Mouse (Mus musculus) MEL (cell line): ENCODE data around the gene Gstk1. TPM values are rescaled to one million over a fixed set of nuclear protein-coding genes. Genes with fewer than 3 reads are reported as not detected.

Experiments
- DNase-seq: peaks from one replicate; pipeline ENCODE4 v3.0.0; 2011; ENCODE audit warnings: low read depth, low spot score
- H3K27ac ChIP-seq: 2 replicates; pipeline ENCODE4 v1.5.1; 2012; ENCODE audit warnings: low read depth, mild to moderate bottlenecking, control low read depth, low read length, moderate library complexity; ENCODE audit not compliant: control insufficient read depth
- H3K27me3 ChIP-seq, 2 experiments: fragments of 150-350 bp in 1 of 2; sonication (generic) in 1 of 2; 2 replicates each; pipeline ENCODE4 v1.6.1; 2012; ENCODE audit warnings: low read length in 2 of 2, mild to moderate bottlenecking in 2 of 2, improper control_type of control experiment in 1 of 2, moderate library complexity in 1 of 2; ENCODE audit not compliant: insufficient read depth in 2 of 2, control insufficient read depth in 1 of 2
- H3K36me3 ChIP-seq, 2 experiments: 2 replicates each; pipeline ENCODE4 v1.6.1; 2012 to 2014; ENCODE audit warnings: low read length in 2 of 2, improper control_type of control experiment in 1 of 2, inconsistent platforms in 1 of 2, mild to moderate bottlenecking in 1 of 2; ENCODE audit not compliant: insufficient read depth in 2 of 2, control insufficient read depth in 1 of 2
- H3K4me1 ChIP-seq, 2 experiments: fragments of 150-350 bp in 1 of 2; sonication (generic) in 1 of 2; 2 replicates each; pipeline ENCODE4 v1.6.1; 2012; ENCODE audit warnings: low read length in 2 of 2, improper control_type of control experiment in 1 of 2, mild to moderate bottlenecking in 1 of 2; ENCODE audit not compliant: insufficient read depth in 2 of 2, control insufficient read depth in 1 of 2
- H3K4me3 ChIP-seq, 2 experiments: fragments of 150-350 bp in 1 of 2; sonication (generic) in 1 of 2; 2 replicates each; pipeline ENCODE4 v1.5.1; 2012; ENCODE audit warnings: low read depth in 2 of 2, low read length in 2 of 2, mild to moderate bottlenecking in 2 of 2, moderate library complexity in 2 of 2, control low read depth in 1 of 2, improper control_type of control experiment in 1 of 2; ENCODE audit not compliant: control insufficient read depth in 1 of 2, insufficient read depth in 1 of 2
- H3K79me2 ChIP-seq: 2 replicates; pipeline ENCODE4 v1.6.1; 2012; ENCODE audit warnings: mild to moderate bottlenecking, low read length, moderate library complexity; ENCODE audit not compliant: control insufficient read depth, poor library complexity, insufficient read depth
- H3K9ac ChIP-seq: 2 replicates; pipeline ENCODE4 v1.6.1; 2012; ENCODE audit warnings: low read depth, mild to moderate bottlenecking, control low read depth, low read length, moderate library complexity; ENCODE audit not compliant: control insufficient read depth, poor library complexity, severe bottlenecking
- H3K9me3 ChIP-seq: fragments of 150-350 bp; sonication (generic); replicated peaks from 2 replicates; pipeline ENCODE4 v1.6.1; 2012; ENCODE audit warnings: mild to moderate bottlenecking, low read length, improper control_type of control experiment, moderate library complexity; ENCODE audit not compliant: insufficient read depth
- CHD1 ChIP-seq: IDR thresholded peaks from 2 replicates; pipeline ENCODE4 v1.6.1; 2012; ENCODE audit warnings: low read depth, mild to moderate bottlenecking, inconsistent platforms, low read length, improper control_type of control experiment
- CHD2 ChIP-seq: IDR thresholded peaks from 2 replicates; pipeline ENCODE4 v1.6.1; 2011; ENCODE audit warnings: low read length, improper control_type of control experiment
- CTCF ChIP-seq, 3 experiments: IDR thresholded peaks in 2 of 3; conservative IDR thresholded peaks in 1 of 3; 2 replicates each; pipeline ENCODE4 v1.5.1; 2011 to 2012; ENCODE audit warnings: low read length in 3 of 3, low read depth in 2 of 3, mild to moderate bottlenecking in 2 of 3, improper control_type of control experiment in 1 of 3, inconsistent platforms in 1 of 3, mixed read lengths in 1 of 3, moderate library complexity in 1 of 3; ENCODE audit not compliant: control insufficient read depth in 1 of 3, insufficient read depth in 1 of 3, poor library complexity in 1 of 3, severe bottlenecking in 1 of 3
- ELF1 ChIP-seq: IDR thresholded peaks from 2 replicates; pipeline ENCODE4 v1.6.1; 2014; ENCODE audit warnings: low read depth, mild to moderate bottlenecking, inconsistent platforms, low read length, improper control_type of control experiment, moderate library complexity
- EP300 ChIP-seq, 2 experiments: IDR thresholded peaks; 2 replicates each; pipeline ENCODE4 v1.6.1; 2011; ENCODE audit warnings: improper control_type of control experiment in 2 of 2, low read length in 2 of 2, low read depth in 1 of 2, mild to moderate bottlenecking in 1 of 2
- GABPA ChIP-seq: IDR thresholded peaks from 2 replicates; pipeline ENCODE4 v1.6.1; 2012; ENCODE audit warnings: low read depth, mild to moderate bottlenecking, inconsistent platforms, low read length, improper control_type of control experiment, moderate library complexity
- GATA1 ChIP-seq: IDR thresholded peaks from 2 replicates; pipeline ENCODE4 v1.6.1; 2011; ENCODE audit warnings: low read depth, low read length, improper control_type of control experiment
- JUND ChIP-seq: IDR thresholded peaks from 2 replicates; pipeline ENCODE4 v1.6.1; 2011; ENCODE audit warnings: low read depth, mild to moderate bottlenecking, improper control_type of control experiment, low read length
- MAX ChIP-seq: IDR thresholded peaks from 2 replicates; pipeline ENCODE4 v1.6.1; 2011; ENCODE audit warnings: low read length, improper control_type of control experiment
- MEF2A ChIP-seq: IDR thresholded peaks from 2 replicates; pipeline ENCODE4 v1.6.1; 2014; ENCODE audit warnings: low read depth, mild to moderate bottlenecking, inconsistent platforms, low read length, improper control_type of control experiment; ENCODE audit not compliant: poor library complexity, insufficient replicate concordance, severe bottlenecking; ENCODE audit errors: extremely low read depth
- MYB ChIP-seq: IDR thresholded peaks from 2 replicates; pipeline ENCODE4 v1.6.1; 2011; ENCODE audit warnings: mild to moderate bottlenecking, low read depth, low read length, improper control_type of control experiment
- MYC ChIP-seq: IDR thresholded peaks from 2 replicates; pipeline ENCODE4 v1.6.1; 2011; ENCODE audit warnings: low read depth, mild to moderate bottlenecking, low read length, improper control_type of control experiment, moderate library complexity
- NRF1 ChIP-seq: IDR thresholded peaks from 2 replicates; pipeline ENCODE4 v1.6.1; 2014; ENCODE audit warnings: low read depth, mild to moderate bottlenecking, inconsistent platforms, low read length, improper control_type of control experiment, moderate library complexity; ENCODE audit not compliant: poor library complexity, insufficient read depth, severe bottlenecking
- POLR2AphosphoS2 ChIP-seq: IDR thresholded peaks from 2 replicates; pipeline ENCODE4 v1.6.1; 2011; ENCODE audit warnings: low read length, improper control_type of control experiment
- POLR2AphosphoS5 ChIP-seq: IDR thresholded peaks from 2 replicates; pipeline ENCODE4 v1.6.1; 2012; ENCODE audit warnings: low read depth, borderline replicate concordance, mild to moderate bottlenecking, inconsistent platforms, low read length, moderate library complexity, mixed read lengths
- TCF12 ChIP-seq: IDR thresholded peaks from 2 replicates; pipeline ENCODE4 v1.6.1; 2014; ENCODE audit warnings: low read depth, mild to moderate bottlenecking, inconsistent platforms, low read length, improper control_type of control experiment, moderate library complexity
- ZC3H11A ChIP-seq: IDR thresholded peaks from 2 replicates; pipeline ENCODE4 v1.6.1; 2012; ENCODE audit warnings: low read depth, mild to moderate bottlenecking, inconsistent platforms, low read length, improper control_type of control experiment
- ZMIZ1 ChIP-seq: IDR thresholded peaks from 2 replicates; pipeline ENCODE4 v1.6.1; 2012; ENCODE audit warnings: low read depth, mild to moderate bottlenecking, inconsistent platforms, low read length, improper control_type of control experiment, moderate library complexity
- ZNF384 ChIP-seq: IDR thresholded peaks from 2 replicates; pipeline ENCODE4 v1.6.1; 2012; ENCODE audit warnings: low read depth, mild to moderate bottlenecking, inconsistent platforms, low read length, improper control_type of control experiment
- polyA plus RNA-seq, 2 experiments: library from polyadenylated mRNA; stranded (reverse) in 1 of 2; unstranded in 1 of 2; fragments of >175 nt in 1 of 2; fragments of >200 nt in 1 of 2; gene quantifications; 2 replicates each; pipeline versions ENCODE4 v1.2.1 to v1.2.4; 2012; ENCODE audit warnings: low replicate concordance in 2 of 2, low read depth in 1 of 2; ENCODE audit not compliant: insufficient read length in 2 of 2, insufficient read depth in 1 of 2, missing spikeins in 1 of 2
- total RNA-seq: library from RNA; depleted of rRNA; stranded (reverse); fragments of 300-350 nt; gene quantifications from 2 replicates; pipeline ENCODE4 v1.2.3, GENCODE M21; 2012

The Gstk1 gene
- total and polyA plus RNA-seq, 3 experiments = 1.2 to 1.4 TPM; not detected in 1

GRCm38 (mm10) chr6:42199498-42199897, 46.2 kb upstream of the Gstk1 start:
- DNase-seq = no peak
- H3K36me3 ChIP-seq = no peaks in the 10 kb centered on the region

GRCm38 (mm10) chr6:42215028-42215427, 30.7 kb upstream of the Gstk1 start, which contains the start of gene Tas2r144:
Gene Tas2r144 (plus strand): TSS chr6:42215328.
- H3K9ac ChIP-seq = no peak within 1 kb of the TSS
- H3K27ac ChIP-seq = no peak within 1 kb of the TSS
- no peaks in the 10 kb centered on the region for H3K9me3 ChIP-seq
- H3K4me3 ChIP-seq = no peak within 1 kb of the TSS
- no peaks in the 10 kb centered on the region for H3K27me3 ChIP-seq
- no peaks in the 10 kb centered on the region for H3K79me2 ChIP-seq
- TF ChIP-seq GABPA (no peak), GATA1 (no peak), POLR2AphosphoS5 (no peak), NRF1 (no peak), ZNF384 (no peak)
- no peaks in the 10 kb centered on the region for H3K4me1 ChIP-seq
- peak; percentile 5 for DNase-seq
- H3K36me3 ChIP-seq = no peaks in the 10 kb centered on the region

More at GRCm38 (mm10) chr6:42199498-42199897, 46.2 kb upstream of the Gstk1 start:
- TF ChIP-seq ELF1 = no peak
- no peak for TF ChIP-seq ZMIZ1
- Histone ChIP-seq H3K4me3 (no peak overlapping the region), H3K9me3 (no peaks in the 10 kb centered on the region), H3K4me1 (no peaks in the 10 kb centered on the region), H3K27me3 (no peaks in the 10 kb centered on the region; a peak in 1 of 4 replicates), H3K79me2 (no peaks in the 10 kb centered on the region), H3K9ac (no peak overlapping the region), H3K27ac (no peak overlapping the region)

GRCm38 (mm10) chr6:42222286-42222685, 23.4 kb upstream of the Gstk1 start:
- no peaks in the 10 kb centered on the region for H3K9me3 ChIP-seq
- TF ChIP-seq MEF2A (no peak), NRF1 (no peak), TCF12 (no peak), ELF1 (no peak), MAX (no peak), CTCF (IDR thresholded peaks at IDR 0.05 in 2 of 3, conservative IDR thresholded peaks at IDR 0.05 in 1 of 3; ENCODE audit: control insufficient read depth in 1 of 3, insufficient read depth in 1 of 3, low read depth in 2 of 3, low read length in 3 of 3, poor library complexity in 1 of 3, severe bottlenecking in 1 of 3) (no peak), ZC3H11A (no peak), ZMIZ1 (no peak), POLR2AphosphoS2 (no peak), MYB (no peak), CHD2 (no peak), POLR2AphosphoS5 (no peak), MYC (no peak), EP300 (IDR thresholded peaks at IDR 0.05; ENCODE audit: low read depth in 1 of 2, low read length in 2 of 2) (no peak), CHD1 (no peak), JUND (no peak)
- TF ChIP-seq, all 39 proteins: peak for 0
- no peak overlapping the region for H3K4me3 ChIP-seq
- DNase-seq = no peak
- no peaks in the 10 kb centered on the region for H3K79me2 ChIP-seq
- no peaks in the 10 kb centered on the region for H3K36me3 ChIP-seq
- no peaks in the 10 kb centered on the region for H3K4me1 ChIP-seq
- H3K27ac ChIP-seq = no peak overlapping the region
- H3K27me3 ChIP-seq = no peaks in the 10 kb centered on the region; a peak in 1 of 4 replicates
- no peak overlapping the region for H3K9ac ChIP-seq
